Mouse (Mus musculus) right cerebral cortex, adult 18-20 months (tissue): ENCODE results near the gene Rpap1.

Experiments
- DNase-seq: peaks from one replicate; pipeline ENCODE4 v3.0.0; 2022; ENCODE audit warnings: mixed read lengths

Gene Rpap1

GRCm38 (mm10) chr2:119787206-119787883 lies at the start of gene Rpap1:
Rpap1 (minus strand) TSS chr2:119787537.
- peak; percentile 87 for DNase-seq

- no peak for DNase-seq
Measured at GRCm38 (mm10) chr2:119834231-119834630, 46.9 kb upstream of the Rpap1 start.

DNA sequence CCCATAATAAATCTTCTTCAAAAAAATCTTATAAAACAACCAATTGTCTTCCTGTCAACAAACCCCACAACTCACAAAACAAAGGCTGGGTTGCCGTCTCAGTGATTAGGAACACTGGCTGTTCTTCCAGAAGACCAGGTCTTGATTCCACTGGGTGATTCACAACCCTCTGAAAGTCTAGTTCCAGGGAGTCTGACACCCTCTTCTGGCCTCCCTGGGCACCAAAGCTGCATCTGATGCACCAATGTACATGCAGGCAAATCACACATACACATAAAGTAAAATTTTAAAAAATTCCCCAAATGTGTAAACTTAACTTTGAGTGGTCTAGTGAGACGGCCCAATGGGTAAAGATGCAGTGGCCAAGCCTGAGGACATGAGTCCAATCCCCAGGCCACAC lies 43.2 kb upstream of the Rpap1 start:
- no peak for DNase-seq

DNA sequence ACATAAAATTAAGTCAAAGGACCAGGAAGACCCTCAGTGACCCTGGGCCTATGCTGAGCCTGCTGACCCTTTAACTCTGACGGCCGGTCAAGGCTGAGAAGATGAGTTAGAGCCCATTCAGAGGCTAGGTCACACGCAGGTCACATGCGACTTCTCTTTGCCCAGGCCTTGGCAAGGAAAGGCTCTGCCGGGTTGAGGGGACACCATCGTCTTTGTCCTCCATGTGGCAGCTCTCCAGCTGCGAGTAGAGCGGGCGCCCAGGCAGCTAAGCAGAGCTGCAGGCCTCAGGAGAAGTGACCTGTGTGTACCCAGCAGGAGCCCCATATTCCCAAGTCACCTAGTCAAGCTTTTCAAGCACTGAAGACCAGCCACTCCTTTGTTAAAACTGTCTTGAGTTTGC lies 33.8 kb upstream of the Rpap1 start:
- peak; percentile 70 for DNase-seq

DNA sequence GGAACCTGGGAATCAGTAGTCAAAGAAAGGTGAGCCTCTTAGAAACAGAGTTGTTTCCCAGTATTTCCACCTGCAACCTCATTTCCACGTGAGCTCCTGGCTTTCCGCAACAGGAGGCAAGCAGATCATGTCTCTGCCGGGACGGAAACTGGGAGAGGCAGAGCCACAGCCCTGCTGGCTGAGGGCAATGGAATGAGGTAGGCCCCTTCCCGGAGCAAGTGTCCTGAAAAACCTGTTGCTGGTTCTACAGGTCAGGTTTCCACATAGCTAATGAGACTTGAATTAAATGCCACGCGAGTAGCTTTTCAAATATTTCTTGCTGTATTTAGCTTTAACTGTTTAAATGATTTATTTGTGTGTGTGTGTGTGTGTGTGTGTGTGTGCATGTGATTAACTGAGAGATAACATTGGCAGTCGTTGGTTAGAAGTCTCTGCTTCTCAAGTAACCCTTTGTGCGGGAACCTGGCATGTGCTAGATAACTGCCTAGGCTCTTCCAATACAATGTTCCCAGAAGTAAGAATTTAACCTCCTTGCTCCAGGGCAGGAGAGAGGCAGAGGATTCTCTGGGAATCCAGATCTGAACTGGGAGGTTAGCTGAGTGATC lies 31.4 kb upstream of the Rpap1 start:
- DNase-seq: no peak

DNA sequence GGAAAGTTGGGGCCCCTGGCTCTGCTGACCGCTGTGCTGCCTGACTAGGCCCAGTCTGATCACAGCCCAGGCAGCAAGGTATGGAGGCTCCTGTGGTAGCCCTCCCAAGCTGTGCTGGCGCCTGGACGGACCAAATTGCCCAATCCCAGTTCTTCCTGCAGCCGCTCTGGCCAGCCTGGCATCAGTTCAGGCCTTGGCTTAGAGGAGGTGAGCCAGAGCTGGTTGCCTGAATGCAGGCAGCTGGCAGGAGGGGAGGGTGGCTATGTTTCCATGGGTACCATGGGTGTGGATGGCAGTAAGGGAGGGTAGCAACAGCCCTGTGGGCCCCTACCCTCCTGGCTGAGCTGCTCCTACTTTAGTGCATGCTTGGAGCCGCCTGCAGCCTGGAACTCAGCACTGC lies 29.7 kb upstream of the Rpap1 start:
- no peak for DNase-seq

DNA sequence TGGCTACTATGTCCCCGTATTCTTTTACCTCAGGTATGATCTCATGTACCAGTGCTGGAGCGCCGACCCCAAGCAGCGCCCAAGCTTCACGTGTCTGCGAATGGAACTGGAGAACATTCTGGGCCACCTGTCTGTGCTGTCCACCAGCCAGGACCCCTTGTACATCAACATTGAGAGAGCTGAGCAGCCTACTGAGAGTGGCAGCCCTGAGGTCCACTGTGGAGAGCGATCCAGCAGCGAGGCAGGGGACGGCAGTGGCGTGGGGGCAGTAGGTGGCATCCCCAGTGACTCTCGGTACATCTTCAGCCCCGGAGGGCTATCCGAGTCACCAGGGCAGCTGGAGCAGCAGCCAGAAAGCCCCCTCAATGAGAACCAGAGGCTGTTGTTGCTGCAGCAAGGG lies 29.3 kb upstream of the Rpap1 start:
- DNase-seq: no peak

DNA sequence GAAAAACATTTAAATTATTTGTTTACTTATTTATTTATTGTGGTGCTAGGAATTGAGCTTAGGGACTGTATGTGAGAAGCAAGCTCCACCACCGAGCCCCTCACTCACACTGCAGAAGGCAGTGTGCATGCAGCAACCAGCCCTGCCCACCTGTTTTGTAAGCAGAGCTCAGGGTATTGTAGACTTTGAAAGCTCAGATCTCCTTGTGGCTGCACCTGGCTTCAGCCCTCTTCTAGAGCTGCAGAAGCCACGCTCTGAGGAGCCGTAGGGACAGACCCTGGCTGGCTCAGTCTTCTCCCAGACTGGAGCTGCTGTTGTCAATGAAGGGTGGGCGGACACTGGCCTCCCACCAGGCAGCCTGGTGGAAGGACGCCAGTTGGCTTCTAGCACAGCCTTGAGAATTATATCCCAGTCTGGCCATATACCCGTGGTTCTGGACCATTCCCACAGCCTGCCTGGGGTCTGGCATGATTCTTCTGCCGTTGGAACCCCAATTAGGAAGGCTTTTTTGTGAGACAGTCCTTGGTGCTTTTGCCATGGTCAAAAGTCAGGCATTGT lies 27.1 kb upstream of the Rpap1 start:
- DNase-seq: peak; percentile 82

- peak; percentile 77 for DNase-seq
Measured at GRCm38 (mm10) chr2:119811490-119812146, 24.3 kb upstream of the Rpap1 start.

DNA sequence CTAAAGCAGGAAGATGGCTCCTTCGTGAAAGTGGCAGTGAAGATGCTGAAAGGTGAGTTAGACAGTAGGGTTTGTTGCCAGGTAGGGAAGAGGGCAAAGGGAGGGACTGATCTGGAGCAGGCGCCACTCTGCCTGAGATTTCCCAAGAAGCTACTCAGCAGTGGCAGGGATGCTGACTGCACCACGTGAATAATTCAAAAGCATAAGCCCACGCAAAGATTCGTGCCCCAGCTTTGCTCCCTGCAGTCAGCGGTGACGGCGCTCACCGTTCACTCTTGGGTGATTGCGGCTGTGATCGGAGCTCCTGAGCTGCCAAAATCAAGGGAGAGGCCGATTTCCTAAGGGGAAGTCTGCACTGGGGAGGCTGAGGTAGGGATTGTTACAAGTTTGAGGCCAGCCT lies 23.6 kb upstream of the Rpap1 start:
- DNase-seq: peak; percentile 78

GRCm38 (mm10) chr2:119808881-119809280 lies 21.5 kb upstream of the Rpap1 start:
- DNase-seq: no peak

DNA sequence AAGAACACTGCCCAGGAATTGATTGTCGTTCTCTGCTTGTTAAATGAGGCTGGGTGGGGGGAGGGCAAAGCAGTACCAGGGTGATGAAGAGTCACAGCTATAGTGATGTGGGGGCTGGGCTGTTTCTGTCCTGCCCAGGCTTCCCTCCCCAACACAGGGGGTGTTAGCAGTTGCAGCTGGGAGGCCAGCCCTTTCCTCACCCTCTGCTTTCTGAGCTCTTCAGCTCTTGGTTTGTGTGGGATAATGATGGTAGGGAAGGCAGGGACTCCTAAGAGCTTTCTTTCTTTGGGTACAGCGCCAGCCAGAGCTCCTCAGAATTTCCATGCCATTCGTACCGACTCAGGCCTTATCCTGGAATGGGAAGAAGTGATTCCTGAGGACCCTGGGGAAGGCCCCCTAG lies 21.1 kb upstream of the Rpap1 start:
- DNase-seq: no peak

DNA sequence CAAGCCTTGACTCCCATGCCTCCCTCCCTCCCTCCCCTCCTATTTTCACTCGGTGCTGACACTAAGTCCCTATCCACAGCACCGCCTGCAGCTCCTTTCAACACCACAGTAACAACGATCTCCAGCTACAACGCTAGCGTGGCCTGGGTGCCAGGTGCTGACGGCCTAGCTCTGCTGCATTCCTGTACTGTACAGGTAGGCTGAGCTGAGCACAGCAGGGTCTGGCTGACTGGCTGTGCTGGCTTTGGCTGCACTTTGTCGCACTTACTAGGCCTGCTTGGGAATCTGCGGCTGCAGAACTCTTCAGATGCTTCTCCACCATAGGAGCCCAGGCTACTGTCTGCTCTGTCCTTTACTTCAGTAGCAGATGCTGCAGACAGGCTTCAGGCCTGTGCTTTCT lies 18.2 kb upstream of the Rpap1 start:
- no peak for DNase-seq

- DNase-seq: no peak
Measured at GRCm38 (mm10) chr2:119804776-119805175, 17.4 kb upstream of the Rpap1 start.

GRCm38 (mm10) chr2:119804275-119804628 lies 16.9 kb upstream of the Rpap1 start:
- no peak for DNase-seq

GRCm38 (mm10) chr2:119803618-119804274 lies 16.4 kb upstream of the Rpap1 start:
- DNase-seq: peak; percentile 78

GRCm38 (mm10) chr2:119802767-119803617 lies 15.7 kb upstream of the Rpap1 start:
- DNase-seq: peak; percentile 56

- peak; percentile 83 for DNase-seq
Measured at GRCm38 (mm10) chr2:119800876-119801846, 13.8 kb upstream of the Rpap1 start.

DNA sequence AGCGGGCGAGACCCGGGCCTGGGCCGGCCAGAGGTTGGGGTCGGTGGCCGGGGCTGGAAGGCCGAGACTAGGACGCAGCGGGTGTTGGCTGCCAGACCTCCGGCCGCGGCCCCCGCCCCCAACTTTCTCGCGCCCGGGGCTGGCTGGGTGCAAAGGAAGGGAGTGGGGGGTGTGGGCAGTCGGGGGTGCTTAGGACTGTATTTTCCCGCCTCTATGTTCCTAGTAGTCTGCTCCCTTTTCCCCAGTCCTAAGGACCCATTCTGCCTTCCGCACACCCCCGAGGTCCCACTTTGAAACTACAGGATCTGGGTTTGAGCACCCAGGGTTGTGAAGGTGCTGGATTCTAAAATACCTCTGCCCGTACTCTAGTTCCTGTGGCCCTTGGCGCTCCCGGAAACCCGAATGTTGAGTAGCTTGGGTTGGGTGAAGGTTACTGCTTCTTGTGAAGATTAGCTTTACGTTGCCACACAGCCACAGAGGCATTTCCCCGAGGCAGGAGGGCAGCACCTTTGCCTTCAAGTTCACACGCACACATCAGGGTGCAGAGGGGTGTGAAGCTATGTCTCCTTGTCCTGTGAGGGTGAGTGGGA lies 12.7 kb upstream of the Rpap1 start:
- no peak for DNase-seq

DNA sequence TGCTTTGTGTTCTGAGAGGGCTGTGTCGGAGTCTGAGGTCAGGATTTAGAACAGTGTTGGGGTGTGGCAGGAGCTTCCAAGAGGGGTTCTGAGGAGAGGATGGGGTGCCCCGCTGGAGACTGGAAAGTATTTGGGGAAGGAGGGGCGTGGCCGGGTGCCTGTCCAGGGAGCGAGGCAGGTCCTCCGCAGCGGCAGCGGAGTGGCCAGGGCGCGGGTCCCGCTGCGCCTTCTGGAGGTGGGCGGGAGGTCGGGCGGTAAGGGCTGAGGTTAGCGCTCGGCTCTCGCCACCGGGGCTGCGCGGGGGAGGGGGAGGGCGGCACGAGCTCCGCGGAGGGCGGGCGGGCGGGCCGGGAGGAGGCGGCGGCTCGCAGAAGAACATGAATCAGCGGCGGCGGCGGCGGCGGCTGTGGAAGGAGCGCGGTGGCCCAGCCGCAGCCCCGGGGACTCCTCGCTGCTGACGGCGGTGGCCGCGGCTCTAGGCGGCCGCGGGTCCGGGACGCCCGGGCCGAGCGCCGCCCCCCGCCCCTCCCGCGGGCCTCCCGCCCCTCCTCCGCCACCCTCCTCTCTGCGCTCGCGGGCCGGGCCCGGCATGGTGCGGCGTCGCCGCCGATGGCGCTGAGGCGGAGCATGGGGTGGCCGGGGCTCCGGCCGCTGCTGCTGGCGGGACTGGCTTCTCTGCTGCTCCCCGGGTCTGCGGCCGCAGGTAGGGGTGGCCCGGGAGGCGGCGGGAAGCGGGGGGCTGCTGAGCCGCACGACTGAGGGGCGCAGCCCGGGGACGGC lies 12.0 kb upstream of the Rpap1 start:
- no peak for DNase-seq
